Mouse (Mus musculus) bone marrow, adult 2 months (tissue): ENCODE results near the gene Crabp2.

Experiments
- CTCF ChIP-seq: fragments of 200-500 bp; IDR thresholded peaks from 2 replicates; pipeline ENCODE4 v1.5.1; 2011; ENCODE audit warnings: low read length, control low read depth; ENCODE audit not compliant: control insufficient read depth, insufficient read depth
- POLR2A ChIP-seq: fragments of 200-500 bp; IDR thresholded peaks from 2 replicates; pipeline ENCODE4 v1.6.1; 2011; ENCODE audit warnings: low read depth, mild to moderate bottlenecking, control low read depth, low read length, borderline replicate concordance; ENCODE audit not compliant: control insufficient read depth

DNA sequence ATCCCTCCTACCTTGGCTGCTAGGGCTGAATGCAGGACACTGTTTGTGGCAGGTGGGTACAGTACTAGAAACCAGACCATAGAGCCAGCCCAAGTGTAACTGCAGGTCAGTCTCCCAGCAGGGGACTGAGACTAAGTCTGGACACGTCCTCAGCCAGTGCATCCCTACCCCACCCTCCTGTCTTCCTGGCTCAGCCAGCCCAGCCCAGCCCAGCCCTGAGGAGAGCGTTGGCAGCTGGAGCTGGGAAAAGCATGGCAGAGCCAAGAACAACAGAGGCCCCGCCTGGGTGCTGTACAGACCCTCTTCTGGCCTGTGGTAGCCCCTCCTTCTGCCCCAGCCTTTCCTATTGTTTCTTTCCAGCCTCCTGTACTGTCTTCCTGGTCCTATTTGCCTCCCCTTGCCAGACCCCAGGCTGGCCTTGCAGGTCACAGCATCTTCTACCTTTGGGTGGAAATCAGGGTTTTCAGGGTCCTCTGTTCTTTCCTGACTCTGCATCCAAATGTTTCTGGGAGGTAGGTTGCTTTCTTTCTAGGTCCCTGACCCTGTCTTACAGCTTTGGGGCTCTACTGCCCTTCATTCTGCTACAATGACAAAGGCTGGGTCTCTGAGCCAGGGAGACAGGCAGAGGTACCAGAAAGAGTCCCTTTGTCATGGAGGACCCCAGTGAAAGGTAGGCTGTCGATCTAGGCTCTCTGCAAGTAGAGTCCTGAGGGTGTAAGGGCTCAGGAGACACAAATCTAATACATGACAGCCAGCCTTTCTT lies 3.4 kb upstream of the Crabp2 start:
- no peak for TF ChIP-seq POLR2A
- no peak for TF ChIP-seq CTCF
